Mouse (Mus musculus) intestine, postnatal 0 days (tissue): ENCODE results near the gene Gtpbp1. TPM values are rescaled to one million over a fixed set of nuclear protein-coding genes. Genes with fewer than 3 reads are reported as not detected.

Experiments used
- ATAC-seq: fragments of 200-750 bp; cut with Nextera tagmentation; 2 replicates; pipeline ENCODE4 v1.8.0; 2017; ENCODE audit warnings: mild to moderate bottlenecking, moderate TSS enrichment, moderate library complexity
- H3K27ac ChIP-seq: fragments of 300-500 bp; sonication (generic); 2 replicates; pipeline ENCODE4 v1.5.1; 2014; ENCODE audit warnings: mild to moderate bottlenecking, low read depth, low read length, moderate library complexity
- H3K27me3 ChIP-seq: fragments of 300-500 bp; sonication (generic); replicated peaks from 2 replicates; pipeline ENCODE4 v1.6.1; 2014; ENCODE audit warnings: low read length, mixed read lengths; ENCODE audit not compliant: control insufficient read depth, insufficient read depth
- H3K36me3 ChIP-seq: fragments of 300-500 bp; sonication (generic); 2 replicates; pipeline ENCODE4 v1.6.1; 2014; ENCODE audit warnings: mild to moderate bottlenecking, moderate library complexity; ENCODE audit not compliant: control insufficient read depth, insufficient read depth
- H3K4me1 ChIP-seq: fragments of 300-500 bp; sonication (generic); replicated peaks from 2 replicates; pipeline ENCODE4 v1.6.1; 2014; ENCODE audit warnings: antibody characterized with exemption, low read length, mixed read lengths; ENCODE audit not compliant: control insufficient read depth, insufficient read depth
- H3K4me2 ChIP-seq: fragments of 300-500 bp; sonication (generic); replicated peaks from 2 replicates; pipeline ENCODE4 v1.6.1; 2014; ENCODE audit warnings: low read depth, mild to moderate bottlenecking, moderate library complexity
- H3K4me3 ChIP-seq: fragments of 300-500 bp; sonication (generic); 2 replicates; pipeline ENCODE4 v1.5.1; 2014; ENCODE audit warnings: low read depth, low read length
- H3K9ac ChIP-seq: fragments of 300-500 bp; sonication (generic); 2 replicates; pipeline ENCODE4 v1.6.1; 2014; ENCODE audit warnings: mild to moderate bottlenecking, low read depth, low read length
- H3K9me3 ChIP-seq: fragments of 300-500 bp; sonication (generic); 2 replicates; pipeline ENCODE4 v1.6.1; 2016; ENCODE audit warnings: mixed run types; ENCODE audit not compliant: control insufficient read depth
- CTCF ChIP-seq: sonication (generic); IDR thresholded peaks from 2 replicates; pipeline ENCODE4 v1.5.1; 2016; ENCODE audit warnings: low read depth, mild to moderate bottlenecking, control low read depth, antibody characterized with exemption, moderate library complexity
- WGBS: fragments of 180-500 bp; shearing (Covaris S2); extraction: QIAGEN DNeasy Blood & Tissue Kit; methylation state at CpG from one replicate; pipeline ENCODE4 v1.1.7; 2014; 5-methylcytosine and 5-hydroxymethylcytosine counted together
- polyA plus RNA-seq: library from polyadenylated mRNA; unstranded; fragments of >200 nt; fragmentation: Nextera tagmentation; extraction: Ambion mirVana; gene quantifications from 2 replicates; pipeline ENCODE4 v1.2.1, GENCODE M21; 2015

The Gtpbp1 gene
- polyA plus RNA-seq, 1 experiment from 2014 or later = 15.3 TPM

- peaks cover 23% of the 10 kb centered on the region for H3K4me1 ChIP-seq
- 0% methylated on average over 63 of the region's 72 CpGs for WGBS
- TF ChIP-seq CTCF = 0 out of 2 replicates have a peak, but pooled peaks have one; percentile 21
Measured at GRCm38 (mm10) chr15:79687646-79688267, 2.9 kb upstream of the Gtpbp1 start, which contains the start of gene Josd1. TSS of gene Josd1 (minus strand) at chr15:79687919.

GRCm38 (mm10) chr15:79688268-79688956 is 2.2 kb upstream of the Gtpbp1 start:
- no peaks in the 10 kb centered on the region for H3K36me3 ChIP-seq
- no peak for TF ChIP-seq CTCF
- H3K9me3 ChIP-seq = no peaks in the 10 kb centered on the region
- H3K4me2 ChIP-seq = peak overlapping the region; percentile 88
- ATAC-seq = no peak
- 3% methylated on average over 8 of the region's 8 CpGs for WGBS
- H3K27me3 ChIP-seq = no peaks in the 10 kb centered on the region
- peak overlapping the region; percentile 97 for H3K27ac ChIP-seq
- peaks cover 20% of the 10 kb centered on the region for H3K4me1 ChIP-seq
- H3K4me3 ChIP-seq = peak overlapping the region; percentile 83
- peak overlapping the region; percentile 83 for H3K9ac ChIP-seq

More at GRCm38 (mm10) chr15:79687646-79688267, 2.9 kb upstream of the Gtpbp1 start, which contains the start of gene Josd1:
- H3K9ac ChIP-seq = peak within 1 kb of the TSS; percentile 83
- peak within 1 kb of the TSS; percentile 97 for H3K27ac ChIP-seq
- H3K4me3 ChIP-seq = peak within 1 kb of the TSS; percentile 83
- no peaks in the 10 kb centered on the region for H3K36me3 ChIP-seq
- peak; percentile 72 for ATAC-seq
- peak within 1 kb of the TSS; percentile 88 for H3K4me2 ChIP-seq
- no peaks in the 10 kb centered on the region for H3K27me3 ChIP-seq
- no peaks in the 10 kb centered on the region for H3K9me3 ChIP-seq

- no peak for ATAC-seq
- Histone ChIP-seq H3K9me3 (no peaks in the 10 kb centered on the region), H3K4me1 (peaks cover 19% of the 10 kb centered on the region), H3K27ac (no peak overlapping the region), H3K4me2 (peak overlapping the region; percentile 63), H3K36me3 (no peaks in the 10 kb centered on the region), H3K4me3 (peak overlapping the region; percentile 93), H3K27me3 (no peaks in the 10 kb centered on the region), H3K9ac (no peak overlapping the region)
- 11% methylated on average over 24 of the region's 24 CpGs for WGBS
- TF ChIP-seq CTCF = no peak
Measured at GRCm38 (mm10) chr15:79689662-79690425, 801 bp upstream of the Gtpbp1 start.

GRCm38 (mm10) chr15:79691023-79691508 is 421 bp downstream of the Gtpbp1 start:
- H3K4me1 ChIP-seq = peaks cover 8% of the 10 kb centered on the region
- peak overlapping the region; percentile 93 for H3K4me3 ChIP-seq
- peak; percentile 0; the same call in 1 of the 2 replicates for ATAC-seq
- WGBS = under 1% methylated on average over 50 of the region's 53 CpGs
- TF ChIP-seq CTCF = no peak
- H3K9me3 ChIP-seq = no peaks in the 10 kb centered on the region
- H3K27ac ChIP-seq = peak overlapping the region; percentile 91
- H3K27me3 ChIP-seq = no peaks in the 10 kb centered on the region
- peak overlapping the region; percentile 96 for H3K4me2 ChIP-seq
- peak overlapping the region; percentile 92 for H3K9ac ChIP-seq
- H3K36me3 ChIP-seq = 0 out of 2 replicates have a peak, but pooled peaks cover under 1% of the 10 kb centered on the region

- WGBS = 36% methylated on average over 5 of the region's 5 CpGs
- ATAC-seq = no peak
Measured at GRCm38 (mm10) chr15:79692334-79692733, 1.7 kb downstream of the Gtpbp1 start.

More at GRCm38 (mm10) chr15:79692334-79692733, 1.7 kb downstream of the Gtpbp1 start:
- H3K27ac ChIP-seq = no peak overlapping the region
- no peak overlapping the region for H3K4me3 ChIP-seq
- no peaks in the 10 kb centered on the region for H3K9me3 ChIP-seq
- H3K4me1 ChIP-seq = peaks cover 7% of the 10 kb centered on the region
- TF ChIP-seq CTCF = no peak
- H3K36me3 ChIP-seq = peaks cover 4% of the 10 kb centered on the region; the same call in 1 of the 2 replicates
- no peaks in the 10 kb centered on the region for H3K27me3 ChIP-seq
- H3K4me2 ChIP-seq = 0 out of 2 replicates have a peak overlapping the region, but pooled peaks have one; percentile 96
- H3K9ac ChIP-seq = no peak overlapping the region
